Mouse (Mus musculus): ENCODE data around the gene Kctd11. TPM values are rescaled to one million over a fixed set of nuclear protein-coding genes. Genes with fewer than 3 reads are reported as not detected.

Gene Kctd11
- total and polyA plus RNA-seq, 3 experiments, result 2.3 to 2.9 (median 2.6) TPM

- H3K4me1 ChIP-seq (ENCODE audit: control insufficient read depth, insufficient read depth, low read length), result peaks cover 3% of the 10 kb centered on the region; the same call in 1 of the 2 replicates
- peak overlapping the region; percentile 98 for H3K27ac ChIP-seq
- peak overlapping the region; percentile 83 for H3K4me3 ChIP-seq
- no peaks in the 10 kb centered on the region for H3K36me3 ChIP-seq (ENCODE audit: control insufficient read depth, insufficient read depth, low read length)
- peak; percentile 93 to 97 for DNase-seq
- peak overlapping the region; percentile 82 for H3K9ac ChIP-seq (ENCODE audit: low read depth, low read length)
- WGBS, result under 1% methylated on average over 42 of the region's 42 CpGs
- peak; percentile 83 for TF ChIP-seq EP300 (IDR thresholded peaks at IDR 0.05; ENCODE audit: insufficient read depth, low read depth, low read length)
- no peak for TF ChIP-seq CTCF (IDR thresholded peaks at IDR 0.05)
- TF ChIP-seq POLR2A (IDR thresholded peaks at IDR 0.05; ENCODE audit: insufficient read depth, low read depth, low read length), result peak; percentile 63; the same call in 1 of the 2 replicates
- no peaks in the 10 kb centered on the region for H3K27me3 ChIP-seq (ENCODE audit: control insufficient read depth, insufficient read depth, low read length)
- no peaks in the 10 kb centered on the region for H3K79me2 ChIP-seq (replicated peaks; ENCODE audit: control insufficient read depth, insufficient read depth, low read length)
- intact Hi-C loops (cut with DNase I), result no loop called here
These were observed 20.2 kb upstream of the Kctd11 start for GRCm38 (mm10) chr11:69901406-69901846.

GRCm38 (mm10) chr11:69900471-69901405 lies 19.5 kb upstream of the Kctd11 start, which contains the start of the genes 2810408A11Rik and Neurl4:
TSS of gene 2810408A11Rik (minus strand) at chr11:69900987.
TSS of gene Neurl4 (plus strand) at chr11:69901072.
- peak; percentile 86 to 93 for DNase-seq
- Histone ChIP-seq H3K27ac (peak within 1 kb of the TSS; percentile 98), H3K36me3 (ENCODE audit: control insufficient read depth, insufficient read depth, low read length) (no peaks in the 10 kb centered on the region), H3K27me3 (ENCODE audit: control insufficient read depth, insufficient read depth, low read length) (no peaks in the 10 kb centered on the region), H3K4me1 (ENCODE audit: control insufficient read depth, insufficient read depth, low read length) (peaks cover 3% of the 10 kb centered on the region; the same call in 1 of the 2 replicates), H3K4me3 (peak within 1 kb of the TSS; percentile 83), H3K9ac (ENCODE audit: low read depth, low read length) (peak within 1 kb of the TSS; percentile 82), H3K79me2 (replicated peaks; ENCODE audit: control insufficient read depth, insufficient read depth, low read length) (no peaks in the 10 kb centered on the region)
- 1% methylated on average over 38 of the region's 38 CpGs for whole genome bisulfite sequencing
- intact Hi-C loops (cut with DNase I), result no loop called here
- no peak for TF ChIP-seq CTCF (IDR thresholded peaks at IDR 0.05)
- 0 out of 2 replicates have a peak, but pooled peaks have one; percentile 22 for TF ChIP-seq EP300 (IDR thresholded peaks at IDR 0.05; ENCODE audit: insufficient read depth, low read depth, low read length)
- TF ChIP-seq POLR2A (IDR thresholded peaks at IDR 0.05; ENCODE audit: insufficient read depth, low read depth, low read length), result peak; percentile 91

GRCm38 (mm10) chr11:69899870-69900269 lies 18.7 kb upstream of the Kctd11 start:
- DNase-seq, result no peak
- 33% methylated on average over 4 of the region's 4 CpGs for WGBS

GRCm38 (mm10) chr11:69895291-69895690 lies 14.1 kb upstream of the Kctd11 start, which contains the start of gene Acap1:
TSS of gene Acap1 (minus strand) at chr11:69895539.
- 64% methylated on average over 4 of the region's 4 CpGs for WGBS
- Histone ChIP-seq H3K27ac (no peak within 1 kb of the TSS), H3K9ac (ENCODE audit: low read depth, low read length) (no peak within 1 kb of the TSS), H3K36me3 (ENCODE audit: control insufficient read depth, insufficient read depth, low read length) (no peaks in the 10 kb centered on the region), H3K4me1 (ENCODE audit: control insufficient read depth, insufficient read depth, low read length) (peaks cover under 1% of the 10 kb centered on the region; the same call in 1 of the 2 replicates), H3K79me2 (replicated peaks; ENCODE audit: control insufficient read depth, insufficient read depth, low read length) (no peaks in the 10 kb centered on the region), H3K4me3 (no peak within 1 kb of the TSS), H3K27me3 (ENCODE audit: control insufficient read depth, insufficient read depth, low read length) (no peaks in the 10 kb centered on the region)
- intact Hi-C loops (cut with DNase I), result no loop called here
- DNase-seq, result no peak
- TF ChIP-seq EP300 (IDR thresholded peaks at IDR 0.05; ENCODE audit: insufficient read depth, low read depth, low read length), result no peak
- TF ChIP-seq POLR2A (IDR thresholded peaks at IDR 0.05; ENCODE audit: insufficient read depth, low read depth, low read length), result no peak
- TF ChIP-seq CTCF (IDR thresholded peaks at IDR 0.05), result no peak

More at GRCm38 (mm10) chr11:69899870-69900269, 18.7 kb upstream of the Kctd11 start:
- Histone ChIP-seq H3K79me2 (replicated peaks; ENCODE audit: control insufficient read depth, insufficient read depth, low read length) (no peaks in the 10 kb centered on the region), H3K9ac (ENCODE audit: low read depth, low read length) (no peak overlapping the region), H3K4me3 (no peak overlapping the region), H3K27ac (no peak overlapping the region), H3K36me3 (ENCODE audit: control insufficient read depth, insufficient read depth, low read length) (no peaks in the 10 kb centered on the region), H3K4me1 (ENCODE audit: control insufficient read depth, insufficient read depth, low read length) (peaks cover 3% of the 10 kb centered on the region; the same call in 1 of the 2 replicates), H3K27me3 (ENCODE audit: control insufficient read depth, insufficient read depth, low read length) (no peaks in the 10 kb centered on the region)
- intact Hi-C loops (cut with DNase I), result no loop called here
- TF ChIP-seq POLR2A (IDR thresholded peaks at IDR 0.05; ENCODE audit: insufficient read depth, low read depth, low read length) (no peak), EP300 (IDR thresholded peaks at IDR 0.05; ENCODE audit: insufficient read depth, low read depth, low read length) (no peak), CTCF (IDR thresholded peaks at IDR 0.05) (no peak)

- Histone ChIP-seq H3K79me2 (replicated peaks; ENCODE audit: control insufficient read depth, insufficient read depth, low read length) (no peaks in the 10 kb centered on the region), H3K9ac (ENCODE audit: low read depth, low read length) (no peak overlapping the region), H3K4me3 (no peak overlapping the region), H3K27me3 (ENCODE audit: control insufficient read depth, insufficient read depth, low read length) (no peaks in the 10 kb centered on the region), H3K4me1 (ENCODE audit: control insufficient read depth, insufficient read depth, low read length) (no peaks in the 10 kb centered on the region), H3K27ac (no peak overlapping the region), H3K36me3 (ENCODE audit: control insufficient read depth, insufficient read depth, low read length) (no peaks in the 10 kb centered on the region)
- peak in 1 of 2 experiments; percentile 62 for DNase-seq
- intact Hi-C loops (cut with DNase I), result no loop called here
- no peak for TF ChIP-seq CTCF (IDR thresholded peaks at IDR 0.05)
- no peak for TF ChIP-seq EP300 (IDR thresholded peaks at IDR 0.05; ENCODE audit: insufficient read depth, low read depth, low read length)
- TF ChIP-seq POLR2A (IDR thresholded peaks at IDR 0.05; ENCODE audit: insufficient read depth, low read depth, low read length), result no peak
- 51% methylated on average over 5 of the region's 5 CpGs for WGBS
These were observed 13.5 kb upstream of the Kctd11 start for GRCm38 (mm10) chr11:69894671-69895070.
